Mouse (Mus musculus): ENCODE data around the gene Agl.

- no peak for TF ChIP-seq EP300 (optimal IDR thresholded peaks at IDR 0.05)
- TF ChIP-seq CTCF (IDR thresholded peaks at IDR 0.05; ENCODE audit: low read depth): no peak
Measured at GRCm38 (mm10) chr3:116695666-116695985, 112.3 kb downstream of the Agl start.

Measured in stomach, postnatal 0 days (tissue).